Mouse (Mus musculus) ES-Bruce4 (cell line): ENCODE measurements around the gene Rai1.

Experiments used
- CTCF ChIP-seq: IDR thresholded peaks from one replicate; pipeline ENCODE4 v1.8.1; 2011; ENCODE audit warnings: low read depth, low read length
- EP300 ChIP-seq: IDR thresholded peaks from 2 replicates; pipeline ENCODE4 v1.6.1; 2011; ENCODE audit warnings: low read depth, low read length; ENCODE audit not compliant: insufficient read depth
- POLR2A ChIP-seq: IDR thresholded peaks from one replicate; pipeline ENCODE4 v1.8.1; 2011; ENCODE audit warnings: low read length; ENCODE audit not compliant: insufficient read depth

- TF ChIP-seq CTCF (no peak), POLR2A (no peak), EP300 (no peak)
Observed at GRCm38 (mm10) chr11:60113624-60114023, 8.8 kb downstream of the Rai1 start.
